Mouse (Mus musculus): ENCODE measurements around the gene Cd248.

DNA sequence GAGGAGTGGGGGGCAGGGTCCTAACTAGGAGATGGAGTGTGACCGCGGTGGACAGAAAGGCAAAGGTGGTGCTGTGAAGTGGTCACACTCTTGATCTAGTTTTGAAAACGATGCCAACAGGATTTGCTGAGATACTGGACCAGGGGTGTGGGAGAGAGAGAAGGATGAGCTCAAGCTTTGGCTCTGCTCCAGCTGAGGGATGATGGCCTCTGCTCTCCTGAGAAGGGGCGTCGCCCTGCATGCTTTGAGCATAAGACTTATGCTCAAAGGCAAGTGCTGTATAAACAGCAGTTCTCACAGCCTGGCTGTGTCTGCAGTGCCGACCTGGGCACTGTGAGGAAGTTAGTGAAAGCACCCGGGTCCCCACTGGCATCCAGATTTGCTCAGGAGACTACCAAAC, 2.8 kb upstream of the Cd248 start:
- no peak for TF ChIP-seq CTCF (IDR thresholded peaks at IDR 0.05; ENCODE audit: insufficient read depth, low read depth, low read length)
- no peak for TF ChIP-seq POLR2A (IDR thresholded peaks at IDR 0.05; ENCODE audit: insufficient read depth, low read depth, low read length)
